ENCODE assay signal across 8 mouse cellular contexts in genomic region chr9:96873082-96873481, GRCm38 (mm10). TPM values are rescaled to one million over a fixed set of nuclear protein-coding genes. Genes with fewer than 3 reads are reported as not detected.
DNase-seq lines count a peak whose midpoint lies in the region; ATAC-seq and TF ChIP-seq lines count a peak whose summit lies in the region.

No protein-coding gene starts in this region.

- no peaks in the 10 kb centered on the region for H3K9me3 ChIP-seq in liver, embryonic 11.5 days (ENCODE audit: control insufficient read depth, low read length)
- peaks cover 5% of the 10 kb centered on the region; the same call in 1 of the 2 replicates for H3K9me3 ChIP-seq in heart, embryonic 12.5 days (replicated peaks)

- no peaks in the 10 kb centered on the region for H3K36me3 ChIP-seq in liver, adult 2 months (ENCODE audit: control insufficient read depth, insufficient read depth, low read length)
- H3K36me3 ChIP-seq in liver, embryonic 11.5 days (ENCODE audit: control insufficient read depth, insufficient read depth, low read length) = no peaks in the 10 kb centered on the region
- no peaks in the 10 kb centered on the region for H3K36me3 ChIP-seq in heart, embryonic 12.5 days

- peak; percentile 59; the same call in 1 of the 2 replicates for TF ChIP-seq CTCF in liver, adult 2 months (IDR thresholded peaks at IDR 0.05; ENCODE audit: low read depth, low read length)

- H3K4me1 ChIP-seq in liver, adult 2 months (ENCODE audit: control insufficient read depth, insufficient read depth, low read length) = no peaks in the 10 kb centered on the region; the same call in 1 of the 2 replicates
- H3K4me1 ChIP-seq in liver, embryonic 11.5 days (replicated peaks; ENCODE audit: control insufficient read depth, insufficient read depth, low read length) = no peaks in the 10 kb centered on the region
- peaks cover 48% of the 10 kb centered on the region for H3K4me1 ChIP-seq in heart, embryonic 12.5 days (replicated peaks)

- WGBS in liver, adult 2 months = 69% methylated on average over 5 of the region's 5 CpGs
- WGBS in liver, embryonic 11.5 days = 67% methylated on average over 5 of the region's 5 CpGs
- 66% methylated on average over 5 of the region's 5 CpGs for WGBS in heart, embryonic 12.5 days

- no peak for ATAC-seq in liver, embryonic 11.5 days (replicated peaks; ENCODE audit: low FRiP score)
- no peak for ATAC-seq in heart, embryonic 12.5 days (ENCODE audit: insufficient number of reproducible peaks, low FRiP score)

- TF ChIP-seq POLR2A in liver, adult 2 months (IDR thresholded peaks at IDR 0.05; ENCODE audit: extremely low read depth, insufficient read depth, low read length) = no peak

- H3K27me3 ChIP-seq in liver, adult 2 months (ENCODE audit: control insufficient read depth, insufficient read depth, low read length) = no peaks in the 10 kb centered on the region
- no peaks in the 10 kb centered on the region for H3K27me3 ChIP-seq in liver, embryonic 11.5 days (replicated peaks; ENCODE audit: control insufficient read depth, insufficient read depth, low read length)
- H3K27me3 ChIP-seq in heart, embryonic 12.5 days (replicated peaks) = no peaks in the 10 kb centered on the region

- H3K4me3 ChIP-seq in liver, adult 2 months (ENCODE audit: insufficient read depth, low read depth, low read length) = no peak overlapping the region
- H3K4me3 ChIP-seq in liver, embryonic 11.5 days (ENCODE audit: low read depth, low read length) = no peak overlapping the region
- H3K4me3 ChIP-seq in heart, embryonic 12.5 days = no peak overlapping the region

- no peak overlapping the region for H3K9ac ChIP-seq in liver, adult 2 months (ENCODE audit: low read depth, low read length)
- H3K9ac ChIP-seq in liver, embryonic 11.5 days (ENCODE audit: low read depth, low read length) = no peak overlapping the region
- H3K9ac ChIP-seq in heart, embryonic 12.5 days = no peak overlapping the region

- H3K4me2 ChIP-seq in liver, embryonic 11.5 days = no peak overlapping the region
- no peak overlapping the region for H3K4me2 ChIP-seq in heart, embryonic 12.5 days

- H3K27ac ChIP-seq in liver, adult 2 months (replicated peaks; ENCODE audit: insufficient read depth, low read depth, low read length) = no peak overlapping the region
- no peak overlapping the region for H3K27ac ChIP-seq in liver, embryonic 11.5 days (ENCODE audit: low read depth, low read length)
- H3K27ac ChIP-seq in heart, embryonic 12.5 days (ENCODE audit: poor library complexity, severe bottlenecking) = no peak overlapping the region

- no peaks in the 10 kb centered on the region; the same call in 1 of the 2 replicates for H3K79me2 ChIP-seq in liver, adult 2 months (ENCODE audit: control insufficient read depth, insufficient read depth, low read length)

- peak; percentile 46 for DNase-seq in liver, adult 2 months (ENCODE audit: extremely low read depth, low read depth, low spot score)
- no peak for DNase-seq in liver, embryonic 11.5 days (ENCODE audit: low spot score)
- DNase-seq in T-cell, adult 2 months (ENCODE audit: low spot score) = peak; percentile 24
- peak; percentile 97 for DNase-seq in cerebellum, adult 9-10 months
- peak; percentile 77 to 90 for DNase-seq in layer of hippocampus, postnatal 14 days (ENCODE audit: low spot score in 2 of 2)
- peak; percentile 61 to 62 for DNase-seq in right cerebral cortex, adult 2 months (ENCODE audit: low spot score in 2 of 2)
- DNase-seq in heart, adult 11 months = no peak

RNA-seq across cellular contexts. Expression of gene Pxylp1, which starts 19.4 kb away (rescaled TPM):
- total RNA-seq in liver, adult 2 months (2014; rRNA removed) = 6.0 and 7.2 TPM in 2 replicates
- polyA plus RNA-seq in liver, adult 2 months (2012; rRNA removed) = 4.5 and 5.5 TPM in 2 replicates
- polyA plus RNA-seq in liver, embryonic 11.5 days (2014; fragmentation: Nextera tagmentation; extraction: Ambion mirVana) = 3.4 and 5.5 TPM in 2 replicates
- 10 to 100 TPM; 14.5 to 16.3 TPM for total RNA-seq in layer of hippocampus, postnatal 14 days (2021)
- polyA plus RNA-seq in heart, embryonic 12.5 days (2016; fragmentation: Nextera tagmentation; extraction: Ambion mirVana) = 36.9 and 37.3 TPM in 2 replicates

Comparison
In these comparisons a context has a peak if more than half of its experiments do, and no peak if none do; other contexts are left out.
1. DNase-seq: peak in liver, adult 2 months (single experiment), T-cell, adult 2 months (single experiment), cerebellum, adult 9-10 months (single experiment), layer of hippocampus, postnatal 14 days (2 of 2) and right cerebral cortex, adult 2 months (2 of 2); none in liver, embryonic 11.5 days (single experiment) and heart, adult 11 months (single experiment).